Mouse (Mus musculus): Measurements from ENCODE around the gene Actr1a.

GRCm38 (mm10) chr19:46400558-46400957 is 5.0 kb upstream of the Actr1a start:
- TF ChIP-seq CTCF (IDR thresholded peaks at IDR 0.05; ENCODE audit: extremely low read depth, insufficient read depth, insufficient read length, insufficient replicate concordance) (no peak), POLR2A (IDR thresholded peaks at IDR 0.05; ENCODE audit: low read depth, low read length) (no peak)

Data from spleen, adult 2 months (tissue).